Mouse (Mus musculus) lung, postnatal 0 days (tissue): ENCODE results near the gene Prpf18.

Experiments used
- CTCF ChIP-seq: IDR thresholded peaks from 2 replicates; pipeline ENCODE4 v1.5.1; 2016; ENCODE audit warnings: antibody characterized with exemption, mild to moderate bottlenecking
- EP300 ChIP-seq: IDR thresholded peaks from 2 replicates; pipeline ENCODE4 v1.6.1; 2016; ENCODE audit warnings: antibody characterized with exemption, mild to moderate bottlenecking, control low read depth

GRCm38 (mm10) chr2:4584252-4584651 is 67.7 kb downstream of the Prpf18 start:
- TF ChIP-seq CTCF (no peak), EP300 (no peak)
